Mouse (Mus musculus) stomach, embryonic 14.5 days (tissue): Measurements from ENCODE around the gene Fblim1. TPM values are rescaled to one million over a fixed set of nuclear protein-coding genes. Genes with fewer than 3 reads are reported as not detected.
"Not testable (repeated sequence)": the region's sequence is repeated elsewhere in the genome, so short reads cannot be mapped to it uniquely, and the experiment has no call there.

Source experiments
- ATAC-seq: fragments of 200-750 bp; cut with Nextera tagmentation; 2 replicates; pipeline ENCODE4 v1.8.0; 2017; ENCODE audit warnings: low read depth, moderate TSS enrichment; ENCODE audit not compliant: insufficient number of reproducible peaks, insufficient read depth, low FRiP score
- H3K27ac ChIP-seq: fragments of 300-500 bp; sonication (generic); 2 replicates; pipeline ENCODE4 v1.5.1; 2014; ENCODE audit warnings: mild to moderate bottlenecking, low read length, moderate library complexity, mixed read lengths
- H3K27me3 ChIP-seq: fragments of 300-500 bp; sonication (generic); 2 replicates; pipeline ENCODE4 v1.6.1; 2014; ENCODE audit warnings: low read length, control low read depth, mixed read lengths; ENCODE audit not compliant: control insufficient read depth, insufficient read depth
- H3K36me3 ChIP-seq: fragments of 300-500 bp; sonication (generic); 2 replicates; pipeline ENCODE4 v1.6.1; 2014; ENCODE audit warnings: mild to moderate bottlenecking, control low read depth, low read length, moderate library complexity, mixed read lengths; ENCODE audit not compliant: control insufficient read depth, insufficient read depth
- H3K4me1 ChIP-seq: fragments of 300-500 bp; sonication (generic); 2 replicates; pipeline ENCODE4 v1.6.1; 2014; ENCODE audit warnings: low read length, control low read depth, mixed read lengths; ENCODE audit not compliant: control insufficient read depth, insufficient read depth
- H3K4me2 ChIP-seq: fragments of 300-500 bp; sonication (generic); replicated peaks from 2 replicates; pipeline ENCODE4 v1.6.1; 2014; ENCODE audit warnings: low read depth, low read length, control low read depth
- H3K4me3 ChIP-seq: fragments of 300-500 bp; sonication (generic); 2 replicates; pipeline ENCODE4 v1.5.1; 2014; ENCODE audit warnings: low read depth, low read length, control low read depth
- H3K9ac ChIP-seq: fragments of 300-500 bp; sonication (generic); replicated peaks from 2 replicates; pipeline ENCODE4 v1.6.1; 2014; ENCODE audit warnings: low read depth, mild to moderate bottlenecking, control low read depth, low read length, moderate library complexity, mixed read lengths
- H3K9me3 ChIP-seq: fragments of 300-500 bp; sonication (generic); 2 replicates; pipeline ENCODE4 v1.6.1; 2016; ENCODE audit warnings: low read depth, low read length, control low read depth; ENCODE audit not compliant: control insufficient read depth
- WGBS: fragments of 180-500 bp; shearing (Covaris S2); extraction: QIAGEN DNeasy Blood & Tissue Kit; methylation state at CpG from one replicate; pipeline ENCODE4 v1.1.7; 2014; 5-methylcytosine and 5-hydroxymethylcytosine counted together
- polyA plus RNA-seq: library from polyadenylated mRNA; unstranded; fragments of >200 nt; fragmentation: Nextera tagmentation; extraction: Ambion mirVana; gene quantifications from 2 replicates; pipeline ENCODE4 v1.2.1, GENCODE M21; 2014

Gene Fblim1
- polyA plus RNA-seq, 1 experiment from 2014 or later: 94.9 TPM

GRCm38 (mm10) chr4:141572668-141573358 is 33.1 kb downstream of the Fblim1 start:
- H3K4me1 ChIP-seq: 0 out of 2 replicates have a peak, but pooled peaks cover 2% of the 10 kb centered on the region
- H3K9me3 ChIP-seq: no peaks in the 10 kb centered on the region
- H3K4me3 ChIP-seq: no peak overlapping the region
- peak overlapping the region; percentile 3; the same call in 1 of the 2 replicates for H3K27ac ChIP-seq
- H3K9ac ChIP-seq: no peak overlapping the region
- peak; percentile 24; the same call in 1 of the 2 replicates for ATAC-seq
- 66% methylated on average over 7 of the region's 7 CpGs for WGBS
- no peaks in the 10 kb centered on the region for H3K27me3 ChIP-seq
- H3K36me3 ChIP-seq: peaks cover 15% of the 10 kb centered on the region
- no peak overlapping the region for H3K4me2 ChIP-seq

DNA sequence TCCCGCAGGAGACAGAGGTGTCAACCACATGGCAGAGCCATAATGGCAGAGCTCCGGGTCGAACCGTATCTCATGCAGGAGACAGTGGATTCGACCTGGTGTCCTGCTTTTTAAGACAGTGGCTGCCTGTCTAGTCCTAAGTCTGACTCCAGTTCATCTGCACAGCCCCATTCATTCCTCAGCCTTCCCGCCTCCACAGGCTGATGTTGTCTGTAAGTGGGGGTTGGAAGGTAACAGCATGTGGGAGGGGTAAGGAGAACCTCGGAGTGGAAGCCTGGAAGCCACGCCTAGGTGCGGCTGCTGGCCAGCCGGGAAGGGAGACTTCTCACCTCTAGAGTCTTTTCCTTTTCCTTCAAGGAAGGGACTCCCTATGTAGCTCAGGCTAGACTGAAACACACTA is 34.0 kb downstream of the Fblim1 start:
- ATAC-seq: no peak
- H3K4me1 ChIP-seq: 0 out of 2 replicates have a peak, but pooled peaks cover 2% of the 10 kb centered on the region
- no peak overlapping the region for H3K27ac ChIP-seq
- peaks cover 6% of the 10 kb centered on the region for H3K36me3 ChIP-seq
- 60% methylated on average over 10 of the region's 10 CpGs for WGBS
- no peaks in the 10 kb centered on the region for H3K9me3 ChIP-seq
- H3K27me3 ChIP-seq: no peaks in the 10 kb centered on the region
- H3K4me2 ChIP-seq: no peak overlapping the region
- H3K9ac ChIP-seq: no peak overlapping the region
- no peak overlapping the region for H3K4me3 ChIP-seq

GRCm38 (mm10) chr4:141571337-141571739 is 34.6 kb downstream of the Fblim1 start:
- Histone ChIP-seq H3K4me1 (0 out of 2 replicates have a peak, but pooled peaks cover 2% of the 10 kb centered on the region), H3K27me3 (no peaks in the 10 kb centered on the region), H3K9me3 (no peaks in the 10 kb centered on the region), H3K36me3 (peaks cover under 1% of the 10 kb centered on the region; the same call in 1 of the 2 replicates), H3K4me3 (no peak overlapping the region), H3K27ac (no peak overlapping the region), H3K9ac (no peak overlapping the region), H3K4me2 (no peak overlapping the region)
- WGBS: 57% methylated on average over 6 of the region's 6 CpGs
- ATAC-seq: no peak

- Histone ChIP-seq H3K27ac (no peak overlapping the region), H3K9ac (no peak overlapping the region), H3K36me3 (no peaks in the 10 kb centered on the region), H3K4me2 (no peak overlapping the region), H3K4me3 (no peak overlapping the region), H3K9me3 (no peaks in the 10 kb centered on the region), H3K4me1 (0 out of 2 replicates have a peak, but pooled peaks cover 2% of the 10 kb centered on the region), H3K27me3 (no peaks in the 10 kb centered on the region)
- no peak for ATAC-seq
- WGBS: 100% methylated on average over 1 of the region's 1 CpGs
Measured at GRCm38 (mm10) chr4:141570821-141571220, 35.1 kb downstream of the Fblim1 start.

DNA sequence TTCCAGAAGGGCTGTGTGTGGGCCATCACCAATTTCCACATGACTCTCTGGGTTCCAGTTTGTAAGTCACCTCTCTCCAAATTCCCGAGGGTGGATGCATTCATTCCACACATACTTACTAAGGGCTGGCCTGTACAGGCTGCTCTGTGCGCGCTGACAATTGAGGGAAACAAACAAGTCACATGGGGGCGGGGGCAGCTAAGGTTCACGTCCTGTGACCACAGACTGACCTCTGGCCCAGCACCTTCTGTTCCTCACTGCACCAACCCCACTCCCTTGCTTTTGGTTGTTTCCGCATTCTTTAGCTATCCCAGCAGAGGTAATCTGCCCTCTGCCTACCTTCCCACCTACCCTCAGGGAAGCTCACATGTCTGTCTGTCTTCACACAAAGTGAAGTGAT is 35.9 kb downstream of the Fblim1 start:
- WGBS: 61% methylated on average over 6 of the region's 6 CpGs
- no peaks in the 10 kb centered on the region for H3K36me3 ChIP-seq
- ATAC-seq: no peak
- H3K4me3 ChIP-seq: no peak overlapping the region
- no peaks in the 10 kb centered on the region for H3K27me3 ChIP-seq
- no peaks in the 10 kb centered on the region for H3K9me3 ChIP-seq
- no peak overlapping the region for H3K27ac ChIP-seq
- H3K4me1 ChIP-seq: 0 out of 2 replicates have a peak, but pooled peaks cover 2% of the 10 kb centered on the region
- no peak overlapping the region for H3K9ac ChIP-seq
- no peak overlapping the region for H3K4me2 ChIP-seq

DNA sequence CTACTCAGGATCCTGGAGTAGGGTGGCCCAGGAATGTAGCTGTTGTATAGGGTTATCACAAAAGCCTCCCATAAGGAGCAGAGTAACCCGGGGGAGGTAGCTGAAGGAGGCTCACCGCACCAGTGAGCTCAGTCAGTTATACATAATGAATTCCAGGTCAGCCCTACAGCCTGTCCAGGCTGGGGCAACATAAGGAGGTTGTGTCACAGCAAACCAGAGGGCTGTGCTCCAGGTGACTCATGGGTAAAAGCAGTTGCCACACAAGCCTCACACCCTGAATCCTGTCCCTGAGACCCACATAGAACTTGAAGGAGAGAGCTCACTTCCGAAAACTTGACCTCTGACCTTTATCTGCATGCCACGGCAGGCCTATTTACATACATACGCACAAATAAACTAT is 36.9 kb downstream of the Fblim1 start:
- H3K27me3 ChIP-seq: no peaks in the 10 kb centered on the region

DNA sequence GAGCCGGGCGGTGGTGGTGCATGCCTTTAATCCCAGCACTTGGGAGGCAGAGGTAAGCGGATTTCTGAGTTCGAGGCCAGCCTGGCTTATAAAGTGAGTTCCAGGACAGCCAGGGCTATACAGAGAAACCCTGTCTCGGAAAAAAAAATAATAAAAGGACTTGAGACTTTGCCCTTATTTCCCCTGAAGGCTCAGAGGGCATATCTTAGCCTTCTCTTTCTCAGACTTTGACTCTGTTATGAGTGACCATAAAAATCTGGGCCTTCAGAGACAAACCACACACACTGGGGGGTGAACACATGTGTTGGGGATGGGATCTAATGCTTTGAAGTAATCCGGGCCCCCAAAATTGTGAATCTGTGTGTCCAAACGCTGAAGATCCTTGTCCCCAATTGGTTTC is 38.7 kb downstream of the Fblim1 start:
- not testable (repeated sequence) for H3K4me1 ChIP-seq, H3K4me2 ChIP-seq, H3K9ac ChIP-seq, H3K27ac ChIP-seq, H3K27me3 ChIP-seq, H3K36me3 ChIP-seq, ATAC-seq, H3K9me3 ChIP-seq, H3K4me3 ChIP-seq
- WGBS: 91% methylated on average over 7 of the region's 7 CpGs

More for the DNA sequence above, 36.9 kb downstream of the Fblim1 start:
- ATAC-seq: no peak
- no peaks in the 10 kb centered on the region for H3K9me3 ChIP-seq
- no peak overlapping the region for H3K9ac ChIP-seq
- no peak overlapping the region for H3K27ac ChIP-seq
- H3K4me3 ChIP-seq: no peak overlapping the region
- H3K4me1 ChIP-seq: 0 out of 2 replicates have a peak, but pooled peaks cover 2% of the 10 kb centered on the region
- WGBS: 88% methylated on average over 5 of the region's 5 CpGs
- no peak overlapping the region for H3K4me2 ChIP-seq
- H3K36me3 ChIP-seq: no peaks in the 10 kb centered on the region

DNA sequence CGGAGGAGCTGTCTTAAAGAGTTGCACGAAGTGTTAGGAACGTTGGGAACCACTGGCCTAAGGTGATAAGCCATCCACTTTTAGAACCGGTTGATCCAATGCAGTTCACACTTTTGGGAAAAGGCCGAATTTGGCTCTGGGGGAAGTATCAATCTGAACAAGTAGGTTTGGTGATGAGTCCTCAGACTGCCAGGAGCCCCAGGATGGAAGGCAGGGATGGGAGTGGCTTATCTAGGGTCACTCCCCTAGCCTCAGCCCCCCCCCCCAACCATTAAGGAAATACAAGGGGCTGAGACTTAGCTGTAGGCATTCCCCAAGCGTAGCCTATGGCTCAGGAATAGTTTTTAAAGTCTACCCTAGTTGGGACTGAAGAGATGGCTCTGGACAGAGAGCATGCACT is 39.7 kb downstream of the Fblim1 start:
- Histone ChIP-seq H3K4me3 (no peak overlapping the region), H3K36me3 (no peaks in the 10 kb centered on the region), H3K9me3 (no peaks in the 10 kb centered on the region), H3K4me1 (no peaks in the 10 kb centered on the region), H3K27ac (no peak overlapping the region), H3K9ac (no peak overlapping the region), H3K27me3 (no peaks in the 10 kb centered on the region), H3K4me2 (no peak overlapping the region)
- ATAC-seq: no peak
- 86% methylated on average over 6 of the region's 6 CpGs for WGBS

DNA sequence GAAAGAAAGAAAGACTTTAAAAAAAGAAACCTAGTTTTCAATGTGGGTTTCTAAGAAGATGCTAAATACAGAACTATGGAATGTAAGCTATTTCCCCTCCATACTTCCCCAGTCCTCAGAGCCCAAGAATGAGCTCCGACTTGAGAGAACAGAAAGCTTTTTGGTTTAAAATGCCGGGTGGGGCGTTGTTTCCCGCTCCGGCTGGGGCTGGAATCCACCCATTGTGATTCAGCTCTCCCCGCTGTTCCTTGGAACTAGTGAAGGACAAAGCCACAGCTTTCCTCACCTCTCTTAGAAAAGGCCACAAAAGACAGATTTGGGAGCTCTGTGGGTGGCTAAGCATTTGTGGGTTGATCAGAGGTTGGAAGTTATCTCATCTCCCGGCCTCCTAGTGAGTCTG is 40.6 kb downstream of the Fblim1 start:
- no peak overlapping the region for H3K9ac ChIP-seq
- H3K27ac ChIP-seq: no peak overlapping the region
- no peaks in the 10 kb centered on the region for H3K27me3 ChIP-seq
- no peaks in the 10 kb centered on the region for H3K9me3 ChIP-seq
- no peaks in the 10 kb centered on the region for H3K36me3 ChIP-seq
- no peak overlapping the region for H3K4me3 ChIP-seq
- ATAC-seq: no peak
- 63% methylated on average over 7 of the region's 7 CpGs for WGBS
- H3K4me1 ChIP-seq: no peaks in the 10 kb centered on the region
- H3K4me2 ChIP-seq: no peak overlapping the region
